Mouse (Mus musculus): ENCODE results near the gene Gm10260. TPM values are rescaled to one million over a fixed set of nuclear protein-coding genes. Genes with fewer than 3 reads are reported as not detected.

The Gm10260 gene
- total and polyA plus RNA-seq, 3 experiments, result 3.2 to 117 (median 101) TPM

DNA sequence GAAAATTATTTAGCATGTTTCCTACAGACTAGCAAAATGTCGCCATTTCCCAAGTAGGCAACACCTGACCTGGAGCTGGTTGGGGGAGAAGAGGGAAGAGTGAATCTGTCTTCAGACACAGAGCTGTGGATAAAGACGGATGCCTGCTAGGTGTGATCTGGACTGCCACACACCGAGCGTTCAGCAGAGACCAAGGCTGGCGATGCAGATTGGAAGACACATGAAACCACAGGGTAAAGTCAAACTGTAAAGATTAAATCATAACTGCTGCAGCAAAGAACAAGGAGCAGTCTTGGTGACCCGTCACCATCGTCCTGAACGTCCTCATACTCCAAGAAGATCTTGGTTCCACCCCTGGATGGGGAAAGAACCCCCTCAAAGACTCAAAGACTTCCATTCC, 15.5 kb upstream of the Gm10260 start:
- intact Hi-C loops (cut with DNase I), result loop anchor here (5.0 kb wide), 1 partner anchor 539 kb away; no protein-coding TSS in a partner anchor

DNA sequence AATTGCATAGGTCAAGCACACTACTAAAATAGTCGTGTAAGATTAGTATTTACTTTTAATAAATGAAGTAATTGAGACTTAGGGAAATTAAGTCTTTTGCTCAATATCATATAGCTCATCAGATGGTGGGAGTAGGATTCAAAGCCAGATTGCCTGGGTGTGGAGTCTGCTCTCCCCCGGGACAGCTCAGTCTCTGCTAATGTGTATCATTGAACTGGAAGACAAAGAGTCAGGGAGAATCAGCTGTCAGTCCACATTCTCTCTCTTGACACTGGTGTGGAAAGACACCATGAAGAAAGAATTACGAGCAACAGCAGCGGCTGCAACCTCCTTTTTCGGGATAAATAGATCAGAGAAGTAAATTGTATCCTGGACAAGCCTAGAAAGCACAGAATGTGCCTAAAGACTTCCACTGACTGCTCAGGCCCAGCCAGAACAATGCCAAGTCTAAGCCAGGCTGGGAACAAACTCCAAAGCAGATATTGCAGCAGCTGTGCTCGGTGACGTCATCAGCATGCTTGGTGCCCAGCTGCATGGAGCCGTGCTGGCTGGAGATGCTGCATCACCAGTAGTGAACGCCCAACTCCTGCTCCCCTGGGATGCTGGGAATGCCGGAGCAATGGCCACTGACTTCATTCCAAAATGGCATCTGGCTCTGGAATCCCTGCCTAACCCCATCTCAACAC, 14.5 kb upstream of the Gm10260 start:
- Histone ChIP-seq H3K36me3 (ENCODE audit: control insufficient read depth, insufficient read depth, low read length) (no peaks in the 10 kb centered on the region), H3K4me3 (no peak overlapping the region), H3K4me1 (ENCODE audit: control insufficient read depth, insufficient read depth, low read length) (peaks cover 7% of the 10 kb centered on the region), H3K79me2 (replicated peaks; ENCODE audit: control insufficient read depth, insufficient read depth, low read length) (no peaks in the 10 kb centered on the region), H3K27ac (no peak overlapping the region), H3K9ac (ENCODE audit: low read depth, low read length) (no peak overlapping the region), H3K27me3 (ENCODE audit: control insufficient read depth, insufficient read depth, low read length) (no peaks in the 10 kb centered on the region)
- WGBS, result 46% methylated on average over 10 of the region's 10 CpGs
- TF ChIP-seq POLR2A (IDR thresholded peaks at IDR 0.05; ENCODE audit: insufficient read depth, low read depth, low read length) (no peak), CTCF (IDR thresholded peaks at IDR 0.05) (no peak), EP300 (IDR thresholded peaks at IDR 0.05; ENCODE audit: insufficient read depth, low read depth, low read length) (peak; percentile 75)
- intact Hi-C loops (cut with DNase I), result loop anchor here (5.0 kb wide), 1 partner anchor 538 kb away; no protein-coding TSS in a partner anchor
- peak; percentile 68 to 77 for DNase-seq

More for the DNA sequence above, 15.5 kb upstream of the Gm10260 start:
- H3K36me3 ChIP-seq (ENCODE audit: control insufficient read depth, insufficient read depth, low read length), result no peaks in the 10 kb centered on the region
- TF ChIP-seq EP300 (IDR thresholded peaks at IDR 0.05; ENCODE audit: insufficient read depth, low read depth, low read length), result no peak
- no peak for TF ChIP-seq POLR2A (IDR thresholded peaks at IDR 0.05; ENCODE audit: insufficient read depth, low read depth, low read length)
- no peak for TF ChIP-seq CTCF (IDR thresholded peaks at IDR 0.05)
- no peak for DNase-seq
- H3K9ac ChIP-seq (ENCODE audit: low read depth, low read length), result no peak overlapping the region
- H3K4me3 ChIP-seq, result no peak overlapping the region
- 93% methylated on average over 8 of the region's 8 CpGs for WGBS
- H3K27ac ChIP-seq, result no peak overlapping the region
- no peaks in the 10 kb centered on the region for H3K27me3 ChIP-seq (ENCODE audit: control insufficient read depth, insufficient read depth, low read length)
- peaks cover 7% of the 10 kb centered on the region for H3K4me1 ChIP-seq (ENCODE audit: control insufficient read depth, insufficient read depth, low read length)
- H3K79me2 ChIP-seq (replicated peaks; ENCODE audit: control insufficient read depth, insufficient read depth, low read length), result no peaks in the 10 kb centered on the region

DNA sequence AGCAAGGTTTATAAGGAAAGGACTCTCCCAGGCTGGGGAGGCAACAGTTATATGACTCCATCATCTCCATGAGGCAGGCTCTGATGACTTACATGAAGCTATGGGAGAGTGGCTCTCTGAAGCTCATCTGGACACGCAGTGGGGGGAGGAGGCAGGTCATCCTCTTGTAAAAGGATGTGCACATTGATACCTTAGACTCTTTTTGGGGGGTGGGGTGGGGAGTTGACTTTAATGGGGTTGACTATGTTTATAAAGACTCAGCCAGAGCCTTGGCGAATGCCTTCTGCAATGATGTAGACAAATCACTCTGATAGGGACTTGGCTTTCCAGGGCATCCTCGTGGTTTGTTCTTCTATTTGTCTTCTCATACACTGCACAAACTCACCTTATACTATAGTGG, 8.8 kb upstream of the Gm10260 start:
- TF ChIP-seq POLR2A (IDR thresholded peaks at IDR 0.05; ENCODE audit: insufficient read depth, low read depth, low read length) (no peak), CTCF (IDR thresholded peaks at IDR 0.05) (no peak), EP300 (IDR thresholded peaks at IDR 0.05; ENCODE audit: insufficient read depth, low read depth, low read length) (no peak)
- intact Hi-C loops (cut with DNase I), result no loop called here

DNA sequence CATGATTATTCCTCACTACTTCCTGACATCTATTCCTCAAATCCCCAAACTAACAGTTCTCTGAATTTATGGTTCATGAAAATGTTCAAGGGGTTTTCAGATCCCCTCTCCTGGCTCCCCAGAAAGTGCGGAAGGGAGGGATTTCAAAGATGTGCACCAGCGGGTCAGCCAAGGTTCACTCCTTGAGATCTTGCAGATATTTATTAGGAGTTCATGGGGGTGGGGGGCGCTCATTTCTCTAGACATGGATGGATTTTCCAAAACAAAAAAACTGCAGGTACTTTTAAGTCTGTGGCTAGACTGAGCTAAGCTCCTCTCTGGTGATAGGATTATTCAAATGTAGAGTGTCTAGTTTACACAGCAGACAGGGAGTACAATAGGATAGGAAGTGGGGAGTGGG, 8.4 kb upstream of the Gm10260 start:
- no peak for DNase-seq
- no peak for TF ChIP-seq POLR2A (IDR thresholded peaks at IDR 0.05; ENCODE audit: insufficient read depth, low read depth, low read length)
- TF ChIP-seq CTCF (IDR thresholded peaks at IDR 0.05), result no peak
- TF ChIP-seq EP300 (IDR thresholded peaks at IDR 0.05; ENCODE audit: insufficient read depth, low read depth, low read length), result no peak
- Histone ChIP-seq H3K9ac (ENCODE audit: low read depth, low read length) (no peak overlapping the region), H3K79me2 (replicated peaks; ENCODE audit: control insufficient read depth, insufficient read depth, low read length) (no peaks in the 10 kb centered on the region), H3K4me1 (ENCODE audit: control insufficient read depth, insufficient read depth, low read length) (0 out of 2 replicates have a peak, but pooled peaks cover 1% of the 10 kb centered on the region), H3K36me3 (ENCODE audit: control insufficient read depth, insufficient read depth, low read length) (no peaks in the 10 kb centered on the region), H3K27ac (no peak overlapping the region), H3K27me3 (ENCODE audit: control insufficient read depth, insufficient read depth, low read length) (no peaks in the 10 kb centered on the region), H3K4me3 (no peak overlapping the region)
- 91% methylated on average over 3 of the region's 3 CpGs for WGBS
- intact Hi-C loops (cut with DNase I), result no loop called here

More for the DNA sequence above, 8.8 kb upstream of the Gm10260 start:
- Histone ChIP-seq H3K4me1 (ENCODE audit: control insufficient read depth, insufficient read depth, low read length) (0 out of 2 replicates have a peak, but pooled peaks cover 1% of the 10 kb centered on the region), H3K36me3 (ENCODE audit: control insufficient read depth, insufficient read depth, low read length) (no peaks in the 10 kb centered on the region), H3K4me3 (no peak overlapping the region), H3K9ac (ENCODE audit: low read depth, low read length) (no peak overlapping the region), H3K27me3 (ENCODE audit: control insufficient read depth, insufficient read depth, low read length) (no peaks in the 10 kb centered on the region), H3K79me2 (replicated peaks; ENCODE audit: control insufficient read depth, insufficient read depth, low read length) (no peaks in the 10 kb centered on the region), H3K27ac (no peak overlapping the region)
- no peak for DNase-seq
- WGBS, result 84% methylated on average over 3 of the region's 3 CpGs

DNA sequence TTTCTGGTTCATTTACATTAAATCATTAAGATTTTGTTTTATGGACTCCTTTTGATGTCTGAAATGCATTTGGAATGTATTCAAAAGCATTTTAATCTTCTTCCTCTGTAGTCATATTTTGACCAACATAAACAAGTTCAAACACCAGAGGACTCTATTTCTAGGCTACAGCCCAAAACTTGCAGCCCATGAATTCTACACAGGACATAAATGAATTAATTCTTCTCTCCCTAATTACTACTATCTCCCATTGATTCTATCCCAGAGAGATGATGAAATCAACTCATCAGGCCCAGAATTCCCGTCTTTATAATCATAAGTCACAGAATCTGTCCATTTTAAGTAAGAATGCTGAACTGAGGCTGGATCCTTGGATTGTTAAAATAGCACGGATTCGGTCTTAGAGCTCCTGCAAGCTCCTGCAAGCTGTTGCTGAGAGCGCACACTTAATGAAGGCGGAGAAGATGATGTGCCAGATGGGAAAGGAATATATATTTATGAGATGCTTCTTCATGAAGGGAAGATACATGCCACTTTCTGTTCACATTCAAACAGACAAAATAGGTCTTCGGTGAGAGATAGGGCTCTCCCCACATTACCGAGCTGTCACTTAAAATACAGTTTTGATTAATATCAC, 7.7 kb upstream of the Gm10260 start:
- no peak for DNase-seq
- Histone ChIP-seq H3K36me3 (ENCODE audit: control insufficient read depth, insufficient read depth, low read length) (no peaks in the 10 kb centered on the region), H3K4me1 (ENCODE audit: control insufficient read depth, insufficient read depth, low read length) (0 out of 2 replicates have a peak, but pooled peaks cover 1% of the 10 kb centered on the region), H3K27me3 (ENCODE audit: control insufficient read depth, insufficient read depth, low read length) (no peaks in the 10 kb centered on the region), H3K79me2 (replicated peaks; ENCODE audit: control insufficient read depth, insufficient read depth, low read length) (no peaks in the 10 kb centered on the region), H3K9ac (ENCODE audit: low read depth, low read length) (no peak overlapping the region), H3K27ac (no peak overlapping the region), H3K4me3 (no peak overlapping the region)
- intact Hi-C loops (cut with DNase I), result no loop called here
- WGBS, result 83% methylated on average over 7 of the region's 7 CpGs
- TF ChIP-seq CTCF (IDR thresholded peaks at IDR 0.05) (no peak), EP300 (IDR thresholded peaks at IDR 0.05; ENCODE audit: insufficient read depth, low read depth, low read length) (no peak), POLR2A (IDR thresholded peaks at IDR 0.05; ENCODE audit: insufficient read depth, low read depth, low read length) (no peak)

DNA sequence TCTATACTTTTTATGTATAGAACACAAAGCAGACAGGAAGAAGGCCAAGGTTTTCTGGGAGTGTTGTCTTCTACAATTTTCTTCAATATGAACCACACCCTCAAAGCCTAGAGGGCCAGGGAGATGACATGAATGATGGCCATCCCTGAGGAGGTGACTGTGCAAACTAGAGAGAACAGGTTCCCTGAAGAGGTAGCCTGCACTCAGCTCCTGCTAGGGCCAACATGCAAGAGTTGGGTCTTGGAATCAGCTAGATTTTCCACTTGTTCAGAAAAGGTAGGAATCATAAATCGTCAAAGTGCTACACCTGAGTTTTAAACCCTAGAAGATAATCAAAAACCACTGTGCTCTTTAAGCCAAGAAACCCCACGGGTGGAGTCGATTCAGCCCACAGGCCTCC, 6.2 kb upstream of the Gm10260 start:
- DNase-seq, result no peak
- TF ChIP-seq EP300 (IDR thresholded peaks at IDR 0.05; ENCODE audit: insufficient read depth, low read depth, low read length) (no peak), POLR2A (IDR thresholded peaks at IDR 0.05; ENCODE audit: insufficient read depth, low read depth, low read length) (no peak), CTCF (IDR thresholded peaks at IDR 0.05) (no peak)
- intact Hi-C loops (cut with DNase I), result no loop called here
- no peak overlapping the region for H3K27ac ChIP-seq
- H3K27me3 ChIP-seq (ENCODE audit: control insufficient read depth, insufficient read depth, low read length), result no peaks in the 10 kb centered on the region
- 85% methylated on average over 3 of the region's 3 CpGs for WGBS
- no peak overlapping the region for H3K4me3 ChIP-seq
- no peaks in the 10 kb centered on the region for H3K79me2 ChIP-seq (replicated peaks; ENCODE audit: control insufficient read depth, insufficient read depth, low read length)
- H3K9ac ChIP-seq (ENCODE audit: low read depth, low read length), result no peak overlapping the region
- H3K4me1 ChIP-seq (ENCODE audit: control insufficient read depth, insufficient read depth, low read length), result no peaks in the 10 kb centered on the region
- H3K36me3 ChIP-seq (ENCODE audit: control insufficient read depth, insufficient read depth, low read length), result no peaks in the 10 kb centered on the region
